Mouse (Mus musculus): Measurements from ENCODE around the gene Crmp1.

DNA sequence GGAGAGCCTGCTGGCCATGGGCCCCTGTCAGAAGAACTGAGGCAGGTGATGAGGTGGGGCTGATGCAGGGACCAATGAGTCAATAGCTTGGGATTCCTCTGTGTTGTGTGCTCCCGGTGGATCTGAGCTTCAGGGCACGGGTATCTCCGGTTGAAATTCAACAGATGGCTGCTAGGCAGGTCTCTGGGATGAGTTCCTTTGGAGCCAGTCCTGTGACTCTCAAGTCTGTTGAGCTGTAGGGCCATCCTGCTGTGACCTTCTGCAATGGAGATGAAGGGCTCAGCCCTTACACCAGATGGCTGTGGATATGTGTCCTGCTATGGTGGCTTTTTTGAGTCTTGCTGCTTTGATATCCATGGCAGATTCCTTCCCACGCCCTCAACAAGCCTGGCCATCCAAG, 5.7 kb downstream of the Crmp1 start:
- no peak for TF ChIP-seq CTCF (IDR thresholded peaks at IDR 0.05; ENCODE audit: low read depth)
- TF ChIP-seq EP300 (optimal IDR thresholded peaks at IDR 0.05): no peak
